Mouse (Mus musculus) CH12.LX (cell line): ENCODE data around the gene Rap1gap. TPM values are rescaled to one million over a fixed set of nuclear protein-coding genes. Genes with fewer than 3 reads are reported as not detected.

Experiments
- DNase-seq: peaks from one replicate; pipeline ENCODE4 v3.0.0-alpha.2; 2013; ENCODE audit errors: extremely low read depth
- H3K27ac ChIP-seq: 2 replicates; pipeline ENCODE4 v1.5.1; 2012; ENCODE audit warnings: low read depth, mild to moderate bottlenecking, control low read depth, moderate library complexity; ENCODE audit not compliant: insufficient read depth
- H3K27me3 ChIP-seq: replicated peaks from 2 replicates; pipeline ENCODE3; 2012; ENCODE audit warnings: inconsistent platforms
- H3K36me3 ChIP-seq, 2 experiments: replicated peaks in 1 of 2; 2 replicates each; pipeline versions ENCODE3 to v1.6.1; 2012; ENCODE audit warnings: inconsistent platforms in 1 of 2, low read length in 1 of 2, mild to moderate bottlenecking in 1 of 2, mixed read lengths in 1 of 2, moderate library complexity in 1 of 2; ENCODE audit not compliant: control insufficient read depth in 1 of 2, insufficient read depth in 1 of 2
- H3K4me1 ChIP-seq, 2 experiments: 2 replicates each; pipeline ENCODE4 v1.6.1; 2012; ENCODE audit warnings: inconsistent platforms in 1 of 2, moderate library complexity in 1 of 2; ENCODE audit not compliant: insufficient read depth in 2 of 2, control insufficient read depth in 1 of 2
- H3K4me2 ChIP-seq: 2 replicates; pipeline ENCODE4 v1.6.1; 2012; ENCODE audit warnings: low read depth, mild to moderate bottlenecking, control low read depth; ENCODE audit not compliant: poor library complexity, insufficient read depth, severe bottlenecking
- H3K4me3 ChIP-seq, 3 experiments: fragments of 150-350 bp in 1 of 3; sonication (generic) in 1 of 3; replicated peaks in 1 of 3; 2 replicates each; pipeline versions ENCODE3 to v1.5.1; 2011 to 2012; ENCODE audit warnings: low read depth in 2 of 3, low read length in 2 of 3, mild to moderate bottlenecking in 2 of 3, moderate library complexity in 2 of 3, control low read depth in 1 of 3, improper control_type of control experiment in 1 of 3, inconsistent platforms in 1 of 3, mixed read lengths in 1 of 3; ENCODE audit not compliant: poor library complexity in 1 of 3
- H3K79me2 ChIP-seq: replicated peaks from 2 replicates; pipeline ENCODE4 v1.6.1; 2012; ENCODE audit warnings: mild to moderate bottlenecking, moderate library complexity; ENCODE audit not compliant: control insufficient read depth, poor library complexity, insufficient read depth, severe bottlenecking; ENCODE audit errors: extremely low read depth
- H3K9ac ChIP-seq: 2 replicates; pipeline ENCODE4 v1.6.1; 2012; ENCODE audit warnings: low read depth, mild to moderate bottlenecking, control low read depth, moderate library complexity; ENCODE audit not compliant: insufficient read depth
- H3K9me3 ChIP-seq: replicated peaks from 2 replicates; pipeline ENCODE3; 2012; ENCODE audit warnings: low read length, inconsistent platforms, mixed read lengths
- BHLHE40 ChIP-seq: IDR thresholded peaks from 2 replicates; pipeline ENCODE4 v1.6.1; 2011; ENCODE audit warnings: mild to moderate bottlenecking, low read depth, low read length, improper control_type of control experiment
- CHD1 ChIP-seq: IDR thresholded peaks from 2 replicates; pipeline ENCODE4 v1.6.1; 2012; ENCODE audit warnings: low read depth, low read length, improper control_type of control experiment, inconsistent platforms
- CHD2 ChIP-seq: IDR thresholded peaks from 2 replicates; pipeline ENCODE4 v1.6.1; 2011; ENCODE audit warnings: low read length, improper control_type of control experiment
- ELF1 ChIP-seq: IDR thresholded peaks from 2 replicates; pipeline ENCODE4 v1.6.1; 2014; ENCODE audit warnings: low read depth, mild to moderate bottlenecking, inconsistent platforms, low read length, improper control_type of control experiment
- IRF4 ChIP-seq: IDR thresholded peaks from 2 replicates; pipeline ENCODE4 v1.6.1; 2014; ENCODE audit warnings: low read depth, mild to moderate bottlenecking, inconsistent platforms, low read length, improper control_type of control experiment
- JUND ChIP-seq: conservative IDR thresholded peaks from 2 replicates; pipeline ENCODE4 v1.6.1; 2011; ENCODE audit warnings: low read depth, low read length, improper control_type of control experiment
- MAFK ChIP-seq: IDR thresholded peaks from 2 replicates; pipeline ENCODE4 v1.6.1; 2011; ENCODE audit warnings: low read length, improper control_type of control experiment; ENCODE audit not compliant: insufficient replicate concordance
- MAX ChIP-seq: IDR thresholded peaks from 2 replicates; pipeline ENCODE4 v1.6.1; 2011; ENCODE audit warnings: low read length, improper control_type of control experiment
- MXI1 ChIP-seq: IDR thresholded peaks from 2 replicates; pipeline ENCODE4 v1.6.1; 2011; ENCODE audit warnings: mild to moderate bottlenecking, low read depth, low read length, improper control_type of control experiment
- NRF1 ChIP-seq: IDR thresholded peaks from 2 replicates; pipeline ENCODE4 v1.6.1; 2014; ENCODE audit warnings: low read depth, mild to moderate bottlenecking, inconsistent platforms, low read length, improper control_type of control experiment, moderate library complexity
- POLR2AphosphoS2 ChIP-seq: IDR thresholded peaks from 2 replicates; pipeline ENCODE4 v1.6.1; 2011; ENCODE audit warnings: low read depth, low read length, improper control_type of control experiment
- RAD21 ChIP-seq: IDR thresholded peaks from 2 replicates; pipeline ENCODE4 v1.6.1; 2011; ENCODE audit warnings: low read depth, mild to moderate bottlenecking, low read length, improper control_type of control experiment, moderate library complexity
- RCOR1 ChIP-seq: conservative IDR thresholded peaks from 2 replicates; pipeline ENCODE4 v1.6.1; 2012; ENCODE audit warnings: low read depth, mild to moderate bottlenecking, inconsistent platforms, low read length, improper control_type of control experiment
- SMC3 ChIP-seq: IDR thresholded peaks from 2 replicates; pipeline ENCODE4 v1.6.1; 2011; ENCODE audit warnings: low read depth, low read length, improper control_type of control experiment
- TBP ChIP-seq: conservative IDR thresholded peaks from 2 replicates; pipeline ENCODE4 v1.6.1; 2011; ENCODE audit warnings: low read depth, low read length, improper control_type of control experiment
- TCF12 ChIP-seq: IDR thresholded peaks from 2 replicates; pipeline ENCODE4 v1.6.1; 2014; ENCODE audit warnings: low read depth, mild to moderate bottlenecking, inconsistent platforms, low read length, improper control_type of control experiment
- UBTF ChIP-seq: IDR thresholded peaks from 2 replicates; pipeline ENCODE4 v1.6.1; 2012; ENCODE audit warnings: low read depth, mild to moderate bottlenecking, inconsistent platforms, low read length, improper control_type of control experiment, moderate library complexity
- USF2 ChIP-seq: conservative IDR thresholded peaks from 2 replicates; pipeline ENCODE4 v1.6.1; 2011; ENCODE audit warnings: low read depth, low read length, improper control_type of control experiment
- ZKSCAN1 ChIP-seq: IDR thresholded peaks from 2 replicates; pipeline ENCODE4 v1.6.1; 2012; ENCODE audit warnings: low read depth, inconsistent platforms, low read length, improper control_type of control experiment, borderline replicate concordance
- dilution Hi-C: fragments of 300-500 bp; cut with MboI; formaldehyde crosslinking; loops from 2 replicates; pipeline ENCODE4 v1.14.3; 2020; ENCODE audit warnings: low sequenced_read_pairs; ENCODE audit not compliant: extremely low pct_unique_long_range_greater_than_20kb, extremely low pct_ligation_motif_present
- in situ Hi-C: fragments of 300-500 bp; cut with MboI; formaldehyde crosslinking; loops from 3 replicates; pipeline ENCODE4 v1.14.3; 2019; ENCODE audit warnings: low sequenced_read_pairs, low pct_ligation_motif_present, low pct_unique_long_range_greater_than_20kb, mixed read lengths
- polyA plus RNA-seq: library from polyadenylated mRNA; unstranded; fragments of >175 nt; gene quantifications from 2 replicates; pipeline ENCODE4 v1.2.1, GENCODE M21; 2012; ENCODE audit warnings: low read depth; ENCODE audit not compliant: insufficient read length
- total RNA-seq, 2 experiments: library from RNA; depleted of rRNA; stranded (reverse); fragments of 300-350 nt in 1 of 2; fragments of >200 nt in 1 of 2; gene quantifications; 2 replicates each; pipeline ENCODE4 v1.2.3; 2012 to 2014

Rap1gap gene
- total and polyA plus RNA-seq, 3 experiments: 3.0 to 11.1 (median 5.8) TPM

GRCm38 (mm10) chr4:137692107-137692902 is 27.8 kb downstream of the Rap1gap start:
- no peak for DNase-seq
- Histone ChIP-seq H3K36me3 (no peaks in the 10 kb centered on the region), H3K79me2 (no peaks in the 10 kb centered on the region), H3K9ac (no peak overlapping the region), H3K9me3 (peaks cover 8% of the 10 kb centered on the region), H3K27ac (no peak overlapping the region), H3K4me3 (no peak overlapping the region), H3K4me2 (no peak overlapping the region), H3K4me1 (no peaks in the 10 kb centered on the region), H3K27me3 (peaks cover 87% of the 10 kb centered on the region)
- TF ChIP-seq JUND (no peak), IRF4 (no peak), UBTF (no peak), TBP (no peak), CHD1 (no peak), RCOR1 (no peak), RAD21 (no peak), CHD2 (no peak), MAX (no peak), POLR2AphosphoS2 (no peak), SMC3 (no peak)
- in situ Hi-C loops: no loop called here
- dilution Hi-C loops: no loop called here

- H3K79me2 ChIP-seq: no peaks in the 10 kb centered on the region
- H3K36me3 ChIP-seq: no peaks in the 10 kb centered on the region
- no peaks in the 10 kb centered on the region for H3K4me1 ChIP-seq
Measured at GRCm38 (mm10) chr4:137695300-137695699, 30.8 kb downstream of the Rap1gap start.

More at GRCm38 (mm10) chr4:137695300-137695699, 30.8 kb downstream of the Rap1gap start:
- Histone ChIP-seq H3K4me3 (no peak overlapping the region), H3K4me2 (no peak overlapping the region), H3K27me3 (peaks cover 87% of the 10 kb centered on the region), H3K9ac (no peak overlapping the region), H3K9me3 (peaks cover 3% of the 10 kb centered on the region), H3K27ac (no peak overlapping the region)
- in situ Hi-C loops (no loop called here), dilution Hi-C loops (no loop called here)
- TF ChIP-seq USF2 (no peak), MAFK (no peak), MXI1 (no peak), TCF12 (no peak), ELF1 (no peak), ZKSCAN1 (no peak), JUND (no peak), BHLHE40 (no peak), IRF4 (no peak), MAX (no peak), NRF1 (no peak)
- no peak for DNase-seq
